Mouse (Mus musculus): ENCODE data around the gene Tmem30c. TPM values are rescaled to one million over a fixed set of nuclear protein-coding genes. Genes with fewer than 3 reads are reported as not detected.
"Not testable (repeated sequence)": the region's sequence is repeated elsewhere in the genome, so short reads cannot be mapped to it uniquely, and the experiment has no call there.

Tmem30c gene
- total RNA-seq, 2 experiments from 2014 or later, result not detected

GRCm38 (mm10) chr16:57242857-57243204, 49.8 kb downstream of the Tmem30c start:
- intact Hi-C loops (cut with DNase I), result no loop called here
- no peak for DNase-seq

DNA sequence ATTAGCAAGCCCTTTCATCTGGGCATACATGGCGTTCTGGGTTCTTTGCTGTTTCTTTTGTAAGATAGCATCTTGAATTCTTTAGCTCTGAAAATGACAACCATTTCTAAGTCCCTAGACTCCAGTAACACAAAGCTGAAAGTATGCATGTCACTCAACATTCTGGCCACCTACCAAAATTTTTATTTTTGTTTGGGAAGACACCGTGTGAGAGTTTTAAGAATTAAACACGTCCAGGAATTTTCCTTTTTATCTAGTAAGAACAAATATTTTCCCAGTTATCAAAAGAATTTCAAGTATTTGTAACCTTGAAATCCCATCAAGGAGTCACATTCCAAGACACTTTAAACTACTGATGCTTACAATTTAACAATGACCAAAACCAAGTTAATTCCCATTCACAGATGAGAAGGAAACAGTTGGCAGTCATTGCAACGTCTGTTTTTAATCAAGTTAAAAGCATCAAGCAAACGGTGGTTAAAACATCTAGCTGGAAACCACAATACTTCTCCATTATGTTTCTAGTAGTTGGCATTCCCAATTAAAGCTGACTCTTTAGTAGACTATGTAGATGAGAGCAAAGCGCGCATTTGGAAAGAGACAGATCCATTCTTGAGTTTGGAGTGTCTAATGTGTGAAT, 56.7 kb downstream of the Tmem30c start:
- DNase-seq, result no peak
- intact Hi-C loops (cut with DNase I), result no loop called here

DNA sequence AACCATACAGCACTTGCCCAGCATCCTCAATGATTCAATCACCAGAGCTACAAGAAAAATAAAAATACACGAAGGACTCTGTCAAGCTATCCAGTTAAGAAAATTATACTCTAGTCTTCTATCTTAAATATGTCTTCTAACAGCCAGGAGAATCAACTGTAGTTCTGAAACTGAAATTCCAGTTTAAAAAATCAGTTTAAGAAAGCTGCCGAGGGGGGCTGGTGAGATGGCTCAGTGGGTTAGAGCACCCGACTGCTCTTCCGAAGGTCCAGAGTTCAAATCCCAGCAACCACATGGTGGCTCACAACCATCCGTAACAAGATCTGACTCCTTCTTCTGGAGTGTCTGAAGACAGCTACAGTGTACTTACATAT, 60.7 kb downstream of the Tmem30c start:
- intact Hi-C loops (cut with DNase I), result loop anchor here (1.0 to 2.0 kb wide), 2 partner anchors 107 to 1497 kb away; no protein-coding TSS in a partner anchor
- DNase-seq, result not testable (repeated sequence)

- DNase-seq, result peak; percentile 94
These were observed 61.4 kb downstream of the Tmem30c start, which contains the start of gene Tbc1d23 for GRCm38 (mm10) chr16:57231089-57231936. Tbc1d23 (minus strand) TSS chr16:57231504.

GRCm38 (mm10) chr16:57226444-57226843, 66.2 kb downstream of the Tmem30c start:
- intact Hi-C loops (cut with DNase I), result loop anchor here (10.0 kb wide), 1 partner anchor 1068 kb away; no protein-coding TSS in a partner anchor

More at GRCm38 (mm10) chr16:57231089-57231936, 61.4 kb downstream of the Tmem30c start, which contains the start of gene Tbc1d23:
- intact Hi-C loops (cut with DNase I), result loop anchor here (1.0 to 2.0 kb wide), 2 partner anchors 106 to 1497 kb away; no protein-coding TSS in a partner anchor

GRCm38 (mm10) chr16:57220361-57220760, 72.3 kb downstream of the Tmem30c start:
- no peak for DNase-seq
- intact Hi-C loops (cut with DNase I), result loop anchor here (10.0 kb wide), 1 partner anchor 1074 kb away; no protein-coding TSS in a partner anchor

More at GRCm38 (mm10) chr16:57226444-57226843, 66.2 kb downstream of the Tmem30c start:
- no peak for DNase-seq

Other genes starting within 250 kb of the Tmem30c start
- not detected for gene Tmem45a2, start 221.5 kb downstream of the Tmem30c start, total RNA-seq (2021)
- gene Tomm70a, start 171.2 kb downstream of the Tmem30c start, total RNA-seq (2021), result 10 to 100 TPM; 41.2 to 41.3 TPM
- gene Nit2, start 125.5 kb downstream of the Tmem30c start, total RNA-seq (2021), result 10 to 100 TPM; 34.8 to 35.3 TPM
- gene Tbc1d23, start 61.4 kb downstream of the Tmem30c start, total RNA-seq (2021), result 10 to 100 TPM; 25.1 to 25.4 TPM
- 10 to 100 TPM; 35.4 to 37.8 TPM for gene Filip1l, start 60.2 kb upstream of the Tmem30c start, total RNA-seq (2021)